ENCODE assay signal across 9 mouse cellular contexts in the genomic region with DNA sequence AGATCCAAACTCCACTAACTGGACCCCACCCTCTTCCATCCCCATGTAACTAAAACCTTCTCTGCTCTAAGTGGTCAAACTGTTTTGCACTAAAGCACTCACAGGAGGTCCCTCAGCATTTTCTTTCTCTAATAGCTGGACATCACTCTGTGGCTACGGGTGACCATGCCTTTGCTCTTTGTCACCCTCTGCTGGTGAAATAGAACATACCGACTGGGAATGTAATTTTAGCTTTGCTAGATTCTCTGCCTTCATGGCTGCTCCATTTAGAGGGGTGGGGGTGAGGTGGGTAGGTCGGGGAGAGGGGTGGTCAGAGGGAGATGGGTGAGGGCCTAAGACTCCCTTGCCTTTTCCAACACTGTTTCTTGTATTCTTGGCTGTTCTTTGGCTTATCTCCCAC. TPM values are rescaled to one million over a fixed set of nuclear protein-coding genes. Genes with fewer than 3 reads are reported as not detected.
DNase-seq lines count a peak whose midpoint lies in the region; ATAC-seq and TF ChIP-seq lines count a peak whose summit lies in the region.
"Had no signal": no experiment of that assay in that cellular context is flagged by ENCODE, and none has a peak within 500 bp of the region (broad histone marks: within the 10 kb centered on the region; RNA-seq: fewer than 3 reads in every experiment).

No protein-coding gene starts in this region.

- H3K27me3 ChIP-seq in hindbrain, embryonic 14.5 days (ENCODE audit: control insufficient read depth, insufficient read depth, low read length) = no peaks in the 10 kb centered on the region
- no peaks in the 10 kb centered on the region for H3K27me3 ChIP-seq in hindbrain, embryonic 12.5 days
- no peaks in the 10 kb centered on the region for H3K27me3 ChIP-seq in C2C12 (ENCODE audit: control insufficient read depth, insufficient read depth, insufficient read length)
- H3K27me3 ChIP-seq in embryonic facial prominence, embryonic 11.5 days (ENCODE audit: control insufficient read depth, insufficient read depth, low read length) = no peaks in the 10 kb centered on the region
- no peaks in the 10 kb centered on the region for H3K27me3 ChIP-seq in forebrain, embryonic 15.5 days
- H3K27me3 ChIP-seq: embryonic facial prominence, embryonic 13.5 days had no signal

- no peak for ATAC-seq in hindbrain, embryonic 14.5 days (ENCODE audit: low FRiP score)
- ATAC-seq in hindbrain, embryonic 12.5 days (ENCODE audit: low FRiP score) = no peak
- ATAC-seq in embryonic facial prominence, embryonic 11.5 days (replicated peaks; ENCODE audit: insufficient number of reproducible peaks, low FRiP score, low TSS enrichment, low read depth) = no peak
- no peak for ATAC-seq in forebrain, embryonic 15.5 days (replicated peaks)

- H3K4me3 ChIP-seq in hindbrain, embryonic 14.5 days (replicated peaks; ENCODE audit: low read length) = no peak overlapping the region
- H3K4me3 ChIP-seq in hindbrain, embryonic 12.5 days = no peak overlapping the region
- no peak overlapping the region for H3K4me3 ChIP-seq in C2C12 (ENCODE audit: insufficient read depth, poor library complexity, severe bottlenecking)
- H3K4me3 ChIP-seq in embryonic facial prominence, embryonic 11.5 days (ENCODE audit: low read depth, low read length) = no peak overlapping the region
- H3K4me3 ChIP-seq in forebrain, embryonic 15.5 days = no peak overlapping the region
- H3K4me3 ChIP-seq: embryonic facial prominence, embryonic 13.5 days had no signal

- H3ac ChIP-seq in C2C12 (ENCODE audit: control insufficient read depth, insufficient read length, low read depth) = no peak overlapping the region

- peaks cover 7% of the 10 kb centered on the region for H3K79me3 ChIP-seq in C2C12 (ENCODE audit: low read depth)

- peaks cover 7% of the 10 kb centered on the region for H3K4me1 ChIP-seq in hindbrain, embryonic 14.5 days (replicated peaks; ENCODE audit: control insufficient read depth, insufficient read depth, low read length)
- peaks cover 11% of the 10 kb centered on the region for H3K4me1 ChIP-seq in hindbrain, embryonic 12.5 days
- no peaks in the 10 kb centered on the region for H3K4me1 ChIP-seq in embryonic facial prominence, embryonic 11.5 days (ENCODE audit: control insufficient read depth, insufficient read depth, low read length)
- H3K4me1 ChIP-seq in forebrain, embryonic 15.5 days = peaks cover 8% of the 10 kb centered on the region

- H3K9me3 ChIP-seq in hindbrain, embryonic 14.5 days (ENCODE audit: control insufficient read depth, low read length) = no peaks in the 10 kb centered on the region
- no peaks in the 10 kb centered on the region for H3K9me3 ChIP-seq in hindbrain, embryonic 12.5 days (replicated peaks)
- no peaks in the 10 kb centered on the region for H3K9me3 ChIP-seq in embryonic facial prominence, embryonic 11.5 days (replicated peaks; ENCODE audit: control insufficient read depth, low read length)
- no peaks in the 10 kb centered on the region for H3K9me3 ChIP-seq in forebrain, embryonic 15.5 days
- H3K9me3 ChIP-seq: embryonic facial prominence, embryonic 13.5 days had no signal

- no peak overlapping the region for H3K27ac ChIP-seq in hindbrain, embryonic 14.5 days
- H3K27ac ChIP-seq in hindbrain, embryonic 12.5 days = no peak overlapping the region
- no peak overlapping the region for H3K27ac ChIP-seq in embryonic facial prominence, embryonic 11.5 days (replicated peaks; ENCODE audit: low read depth, low read length)
- no peak overlapping the region for H3K27ac ChIP-seq in forebrain, embryonic 15.5 days (replicated peaks)
- H3K27ac ChIP-seq: embryonic facial prominence, embryonic 13.5 days had no signal

- peaks cover 30% of the 10 kb centered on the region for H3K36me3 ChIP-seq in hindbrain, embryonic 14.5 days (replicated peaks; ENCODE audit: control insufficient read depth, insufficient read depth)
- H3K36me3 ChIP-seq in hindbrain, embryonic 12.5 days = peaks cover 31% of the 10 kb centered on the region
- H3K36me3 ChIP-seq in C2C12 (ENCODE audit: control insufficient read depth, insufficient read depth) = peaks cover 21% of the 10 kb centered on the region
- no peaks in the 10 kb centered on the region; the same call in 1 of the 2 replicates for H3K36me3 ChIP-seq in embryonic facial prominence, embryonic 11.5 days (replicated peaks; ENCODE audit: control insufficient read depth, insufficient read depth, low read depth, low read length)
- H3K36me3 ChIP-seq in forebrain, embryonic 15.5 days = peaks cover 30% of the 10 kb centered on the region

- DNase-seq in hindbrain, embryonic 14.5 days (ENCODE audit: low spot score) = peak; percentile 70
- peak; percentile 80 for DNase-seq in NIH3T3 (ENCODE audit: low read depth)
- peak; percentile 81 for DNase-seq in embryonic facial prominence, embryonic 11.5 days (ENCODE audit: low spot score)
- peak; percentile 76 for DNase-seq in lung, postnatal 36 days
- DNase-seq in frontal cortex, postnatal 10 days (ENCODE audit: low spot score in 2 of 2) = no peak

- H3K9ac ChIP-seq in hindbrain, embryonic 14.5 days = no peak overlapping the region
- no peak overlapping the region for H3K9ac ChIP-seq in hindbrain, embryonic 12.5 days
- H3K9ac ChIP-seq in embryonic facial prominence, embryonic 11.5 days (replicated peaks; ENCODE audit: low read length) = no peak overlapping the region
- no peak overlapping the region for H3K9ac ChIP-seq in forebrain, embryonic 15.5 days (replicated peaks)
- H3K9ac ChIP-seq: embryonic facial prominence, embryonic 13.5 days had no signal

- H3K79me2 ChIP-seq in C2C12 (ENCODE audit: control insufficient read depth, insufficient read depth) = peaks cover 11% of the 10 kb centered on the region

- peak; percentile 22 for TF ChIP-seq CTCF in C2C12 (IDR thresholded peaks at IDR 0.05; ENCODE audit: control insufficient read depth, insufficient read depth, insufficient read length)

- WGBS in hindbrain, embryonic 14.5 days = 8% methylated on average over 3 of the region's 3 CpGs
- WGBS in hindbrain, embryonic 12.5 days = 6% methylated on average over 3 of the region's 3 CpGs
- WGBS in embryonic facial prominence, embryonic 11.5 days = 5% methylated on average over 3 of the region's 3 CpGs
- 1% methylated on average over 3 of the region's 3 CpGs for WGBS in forebrain, embryonic 15.5 days

- no peak overlapping the region for H3K4me2 ChIP-seq in hindbrain, embryonic 14.5 days (replicated peaks)
- H3K4me2 ChIP-seq in hindbrain, embryonic 12.5 days (replicated peaks) = no peak overlapping the region
- no peak overlapping the region for H3K4me2 ChIP-seq in embryonic facial prominence, embryonic 11.5 days (ENCODE audit: low read depth, low read length)
- no peak overlapping the region for H3K4me2 ChIP-seq in forebrain, embryonic 15.5 days (replicated peaks)
- H3K4me2 ChIP-seq: embryonic facial prominence, embryonic 13.5 days had no signal

TF ChIP-seq in C2C12, 6 proteins besides CTCF, POLR2A, EP300 and RAD21:
- TF ChIP-seq MAX (IDR thresholded peaks at IDR 0.05) (no peak), FOSL1 (IDR thresholded peaks at IDR 0.05; ENCODE audit: insufficient read depth, low read length, poor library complexity, severe bottlenecking) (no peak), USF1 (IDR thresholded peaks at IDR 0.05; ENCODE audit: low read depth) (no peak), CEBPB (IDR thresholded peaks at IDR 0.05; ENCODE audit: low read depth) (no peak), MYOD1 (IDR thresholded peaks at IDR 0.05; ENCODE audit: control insufficient read depth, insufficient read length, low read depth) (no peak), MYOG (IDR thresholded peaks at IDR 0.05; ENCODE audit: control insufficient read depth, extremely low read depth, insufficient read length) (no peak)

RNA-seq across cellular contexts. Expression of a gene that starts 3.6 kb away (rescaled TPM):
- 21.2 and 21.8 TPM in 2 replicates for polyA plus RNA-seq in hindbrain, embryonic 14.5 days (2014; fragmentation: Nextera tagmentation; extraction: Ambion mirVana)
- polyA plus RNA-seq in hindbrain, embryonic 12.5 days (2016; fragmentation: Nextera tagmentation; extraction: Ambion mirVana) = 25.8 and 26.0 TPM in 2 replicates
- 13.2 TPM for polyA plus RNA-seq in C2C12 (2012; fragmentation: generic; extraction: Trizol)
- 29.3 and 30.0 TPM in 2 replicates for polyA plus RNA-seq in embryonic facial prominence, embryonic 11.5 days (2014; fragmentation: Nextera tagmentation; extraction: Ambion mirVana)
- polyA plus RNA-seq in forebrain, embryonic 15.5 days (2015; fragmentation: Nextera tagmentation; extraction: Ambion mirVana) = 24.7 and 26.5 TPM in 2 replicates

RNA-seq across cellular contexts. Expression of a gene that starts 38.7 kb away (rescaled TPM):
- polyA plus RNA-seq in hindbrain, embryonic 14.5 days (2014; fragmentation: Nextera tagmentation; extraction: Ambion mirVana) = 87.6 and 107 TPM in 2 replicates
- 124 and 125 TPM in 2 replicates for polyA plus RNA-seq in hindbrain, embryonic 12.5 days (2016; fragmentation: Nextera tagmentation; extraction: Ambion mirVana)
- polyA plus RNA-seq in C2C12 (2012; fragmentation: generic; extraction: Trizol) = 41.1 TPM
- 67.8 TPM in 2 replicates for polyA plus RNA-seq in embryonic facial prominence, embryonic 11.5 days (2014; fragmentation: Nextera tagmentation; extraction: Ambion mirVana)
- polyA plus RNA-seq in forebrain, embryonic 15.5 days (2015; fragmentation: Nextera tagmentation; extraction: Ambion mirVana) = 110 and 113 TPM in 2 replicates

RNA-seq across cellular contexts. Expression of a gene that starts 54.3 kb away (rescaled TPM):
- polyA plus RNA-seq in hindbrain, embryonic 14.5 days (2014; fragmentation: Nextera tagmentation; extraction: Ambion mirVana) = 11.9 and 13.7 TPM in 2 replicates
- polyA plus RNA-seq in hindbrain, embryonic 12.5 days (2016; fragmentation: Nextera tagmentation; extraction: Ambion mirVana) = 43.9 and 50.9 TPM in 2 replicates
- polyA plus RNA-seq in C2C12 (2012; fragmentation: generic; extraction: Trizol) = 61.4 TPM
- 64.6 and 75.0 TPM in 2 replicates for polyA plus RNA-seq in embryonic facial prominence, embryonic 11.5 days (2014; fragmentation: Nextera tagmentation; extraction: Ambion mirVana)
- 15.2 and 18.1 TPM in 2 replicates for polyA plus RNA-seq in forebrain, embryonic 15.5 days (2015; fragmentation: Nextera tagmentation; extraction: Ambion mirVana)

Comparison
In these comparisons a context has a peak if more than half of its experiments do, and no peak if none do; other contexts are left out.
1. DNase-seq: peak in hindbrain, embryonic 14.5 days (single experiment), NIH3T3 (single experiment), embryonic facial prominence, embryonic 11.5 days (single experiment) and lung, postnatal 36 days (single experiment); none in frontal cortex, postnatal 10 days (0 of 2).